18 mouse cellular contexts compared by ENCODE assay signal in genomic region chr12:45011006-45011405, GRCm38 (mm10).
DNase-seq lines count a peak whose midpoint lies in the region; ATAC-seq and TF ChIP-seq lines count a peak whose summit lies in the region.
"Had no signal": no experiment of that assay in that cellular context is flagged by ENCODE, and none has a peak within 500 bp of the region (broad histone marks: within the 10 kb centered on the region; RNA-seq: fewer than 3 reads in every experiment).

No protein-coding gene starts in this region.

- no peaks in the 10 kb centered on the region for H3K79me2 ChIP-seq in macrophage (ENCODE audit: inconsistent target)

- no peaks in the 10 kb centered on the region for H3K4me1 ChIP-seq in hindbrain, postnatal 0 days (ENCODE audit: insufficient read depth, low read length)
- peaks cover 9% of the 10 kb centered on the region for H3K4me1 ChIP-seq in lung, adult 2 months (ENCODE audit: control insufficient read depth, insufficient read depth, low read length)

- 0 out of 2 replicates have a peak, but pooled peaks have one; percentile 17 for ATAC-seq in granulocyte monocyte progenitor cell, adult 5-6 weeks (replicated peaks; ENCODE audit: poor library complexity, severe bottlenecking)
- no peak for ATAC-seq in hindbrain, postnatal 0 days
- ATAC-seq: forebrain, embryonic 14.5 days had no signal

- H3K36me3 ChIP-seq in macrophage (ENCODE audit: inconsistent target), result no peaks in the 10 kb centered on the region
- no peaks in the 10 kb centered on the region for H3K36me3 ChIP-seq in hindbrain, postnatal 0 days (ENCODE audit: insufficient read depth, low read length)
- H3K36me3 ChIP-seq: embryonic facial prominence, embryonic 15.5 days; heart, embryonic 12.5 days; hindbrain, embryonic 15.5 days had no signal

- no peak for TF ChIP-seq CTCF in left cerebral cortex, adult 2 months (IDR thresholded peaks at IDR 0.05)
- TF ChIP-seq CTCF in hindbrain, postnatal 0 days (IDR thresholded peaks at IDR 0.05; ENCODE audit: low read depth), result no peak
- TF ChIP-seq CTCF in lung, adult 2 months (IDR thresholded peaks at IDR 0.05; ENCODE audit: insufficient read depth, low read length), result no peak

- no peaks in the 10 kb centered on the region for H3K9me3 ChIP-seq in hindbrain, postnatal 0 days (ENCODE audit: low read length)
- H3K9me3 ChIP-seq: embryonic facial prominence, embryonic 15.5 days; forebrain, embryonic 10.5 days; heart, embryonic 12.5 days; hindbrain, embryonic 15.5 days had no signal

- H3K27ac ChIP-seq in left cerebral cortex, adult 2 months, result peak overlapping the region; percentile 5; the same call in 1 of the 2 replicates
- H3K27ac ChIP-seq in macrophage, result peak overlapping the region; percentile 69
- no peak overlapping the region for H3K27ac ChIP-seq in hindbrain, postnatal 0 days
- H3K27ac ChIP-seq: embryonic facial prominence, embryonic 15.5 days; forebrain, embryonic 10.5 days; hindbrain, embryonic 15.5 days had no signal

- no peak overlapping the region for H3K9ac ChIP-seq in hindbrain, postnatal 0 days (replicated peaks; ENCODE audit: low read length)
- H3K9ac ChIP-seq: embryonic facial prominence, embryonic 15.5 days; heart, embryonic 12.5 days; hindbrain, embryonic 15.5 days had no signal

- no peak overlapping the region for H3K4me3 ChIP-seq in left cerebral cortex, adult 2 months
- no peak overlapping the region for H3K4me3 ChIP-seq in macrophage (ENCODE audit: inconsistent target)
- no peak overlapping the region for H3K4me3 ChIP-seq in hindbrain, postnatal 0 days (ENCODE audit: low read length)
- H3K4me3 ChIP-seq in lung, adult 2 months (replicated peaks; ENCODE audit: extremely low read depth, low read depth, low read length), result no peak overlapping the region
- H3K4me3 ChIP-seq: embryonic facial prominence, embryonic 15.5 days; erythroblast, embryonic 14.5 days; forebrain, embryonic 10.5 days; heart, embryonic 12.5 days; hindbrain, embryonic 15.5 days had no signal

- peak; percentile 76 for DNase-seq in heart, adult 11 months
- DNase-seq in heart, postnatal 36 days, result no peak
- DNase-seq in left cerebral cortex, adult 2 months (ENCODE audit: extremely low spot score in 1 of 2, low spot score in 2 of 2), result no peak
- DNase-seq in left cerebral cortex, postnatal 10 days (ENCODE audit: extremely low spot score in 1 of 2, low spot score in 2 of 2), result no peak
- DNase-seq in hindbrain, postnatal 0 days (ENCODE audit: low spot score), result no peak
- no peak for DNase-seq in lung, adult 2 months
- DNase-seq: adrenal gland, adult 2 months; adrenal gland, postnatal 25 days; cerebellum, adult 11 months; cerebellum, adult 8-10 months had no signal

- no peak for TF ChIP-seq POLR2A in lung, adult 2 months (IDR thresholded peaks at IDR 0.05; ENCODE audit: borderline replicate concordance, extremely low read depth, low read depth, low read length)

- H3K27me3 ChIP-seq in hindbrain, postnatal 0 days (ENCODE audit: insufficient read depth, low read length), result no peaks in the 10 kb centered on the region
- H3K27me3 ChIP-seq: embryonic facial prominence, embryonic 15.5 days; heart, embryonic 12.5 days; hindbrain, embryonic 15.5 days had no signal

- intact Hi-C loops in heart, postnatal 36 days (cut with DNase I), result loop anchor here (5.0 kb wide), 2 partner anchors 74 to 151 kb away; no protein-coding TSS in a partner anchor
- intact Hi-C loops in left cerebral cortex, adult 2 months (cut with DNase I), result loop anchor here (5.0 to 10.0 kb wide), 2 partner anchors 154 to 164 kb away; no protein-coding TSS in a partner anchor
- intact Hi-C loops in left cerebral cortex, postnatal 10 days (cut with DNase I), result loop anchor here (2.0 kb wide), 1 partner anchor 64 kb away; the partner anchor contains the start of gene Stxbp6

- no peak overlapping the region for H3K4me2 ChIP-seq in hindbrain, postnatal 0 days (ENCODE audit: low read depth, low read length)
- H3K4me2 ChIP-seq: embryonic facial prominence, embryonic 15.5 days; heart, embryonic 12.5 days; hindbrain, embryonic 15.5 days had no signal
